Mouse (Mus musculus): Measurements from ENCODE around the gene Npnt. TPM values are rescaled to one million over a fixed set of nuclear protein-coding genes. Genes with fewer than 3 reads are reported as not detected.

Npnt gene
- polyA plus RNA-seq, 1 experiment, result 123 TPM

GRCm38 (mm10) chr3:132940181-132940990 is 9.7 kb downstream of the Npnt start:
- Histone ChIP-seq H3K27me3 (ENCODE audit: control insufficient read depth, insufficient read depth, insufficient read length) (no peaks in the 10 kb centered on the region), H3K4me3 (no peak overlapping the region), H3K36me3 (ENCODE audit: control insufficient read depth, insufficient read depth) (no peaks in the 10 kb centered on the region), H3K79me2 (ENCODE audit: control insufficient read depth, insufficient read depth) (no peaks in the 10 kb centered on the region), H3K4me2 (ENCODE audit: low read depth) (no peak overlapping the region), H3ac (ENCODE audit: control insufficient read depth, insufficient read length) (no peak overlapping the region)
- TF ChIP-seq MAX (IDR thresholded peaks at IDR 0.05; ENCODE audit: low read depth) (no peak), MYOG (IDR thresholded peaks at IDR 0.05; ENCODE audit: control insufficient read depth in 1 of 3, insufficient read depth in 1 of 3, insufficient read length in 2 of 3, low read depth in 2 of 3) (no peak), TCF3 (IDR thresholded peaks at IDR 0.05; ENCODE audit: insufficient read length, low read depth) (no peak), POLR2A (IDR thresholded peaks at IDR 0.05; ENCODE audit: insufficient read length, low read depth) (no peak), POLR2AphosphoS2 (IDR thresholded peaks at IDR 0.05; ENCODE audit: insufficient read length, low read depth) (no peak), CEBPB (IDR thresholded peaks at IDR 0.05; ENCODE audit: insufficient read depth, poor library complexity, severe bottlenecking) (no peak), MYOD1 (IDR thresholded peaks at IDR 0.05; ENCODE audit: control insufficient read depth in 1 of 3, insufficient read length in 2 of 3, low read depth in 2 of 3) (no peak), E2F4 (IDR thresholded peaks at IDR 0.05; ENCODE audit: insufficient read depth) (no peak)

- Histone ChIP-seq H3K4me2 (ENCODE audit: low read depth) (no peak overlapping the region), H3K4me3 (no peak overlapping the region), H3K79me2 (ENCODE audit: control insufficient read depth, insufficient read depth) (no peaks in the 10 kb centered on the region), H3K27me3 (ENCODE audit: control insufficient read depth, insufficient read depth, insufficient read length) (no peaks in the 10 kb centered on the region), H3K36me3 (ENCODE audit: control insufficient read depth, insufficient read depth) (no peaks in the 10 kb centered on the region), H3ac (ENCODE audit: control insufficient read depth, insufficient read length) (no peak overlapping the region)
- TF ChIP-seq E2F4 (IDR thresholded peaks at IDR 0.05; ENCODE audit: insufficient read depth), result no peak
- no peak for TF ChIP-seq SRF (IDR thresholded peaks at IDR 0.05; ENCODE audit: control insufficient read depth, insufficient read length, low read depth)
- no peak for TF ChIP-seq MYOG (IDR thresholded peaks at IDR 0.05; ENCODE audit: control insufficient read depth in 1 of 3, insufficient read depth in 1 of 3, insufficient read length in 2 of 3, low read depth in 2 of 3)
- no peak for TF ChIP-seq TCF3 (IDR thresholded peaks at IDR 0.05; ENCODE audit: insufficient read length, low read depth)
Observed at GRCm38 (mm10) chr3:132939006-132939405, 11.1 kb downstream of the Npnt start.

- TF ChIP-seq POLR2A (IDR thresholded peaks at IDR 0.05; ENCODE audit: insufficient read length, low read depth) (no peak), MYOD1 (IDR thresholded peaks at IDR 0.05; ENCODE audit: control insufficient read depth in 1 of 3, insufficient read length in 2 of 3, low read depth in 2 of 3) (no peak)
- Histone ChIP-seq H3K36me3 (ENCODE audit: control insufficient read depth, insufficient read depth) (no peaks in the 10 kb centered on the region), H3K4me3 (no peak overlapping the region), H3K79me2 (ENCODE audit: control insufficient read depth, insufficient read depth) (no peaks in the 10 kb centered on the region), H3K27me3 (ENCODE audit: control insufficient read depth, insufficient read depth, insufficient read length) (no peaks in the 10 kb centered on the region), H3K4me2 (ENCODE audit: low read depth) (no peak overlapping the region), H3ac (ENCODE audit: control insufficient read depth, insufficient read length) (no peak overlapping the region)
Observed at GRCm38 (mm10) chr3:132934649-132935048, 15.4 kb downstream of the Npnt start.

GRCm38 (mm10) chr3:132931526-132931925 is 18.6 kb downstream of the Npnt start:
- TF ChIP-seq E2F4 (IDR thresholded peaks at IDR 0.05; ENCODE audit: insufficient read depth) (no peak), CEBPB (IDR thresholded peaks at IDR 0.05; ENCODE audit: insufficient read depth, poor library complexity, severe bottlenecking) (no peak), TCF12 (IDR thresholded peaks at IDR 0.05; ENCODE audit: insufficient read depth, poor library complexity, severe bottlenecking) (no peak), USF1 (IDR thresholded peaks at IDR 0.05; ENCODE audit: low read depth) (no peak), MAX (IDR thresholded peaks at IDR 0.05; ENCODE audit: low read depth) (no peak), POLR2AphosphoS2 (IDR thresholded peaks at IDR 0.05; ENCODE audit: insufficient read length, low read depth) (no peak), MYOG (IDR thresholded peaks at IDR 0.05; ENCODE audit: control insufficient read depth in 1 of 3, insufficient read depth in 1 of 3, insufficient read length in 2 of 3, low read depth in 2 of 3) (no peak), TCF3 (IDR thresholded peaks at IDR 0.05; ENCODE audit: insufficient read length, low read depth) (no peak), REST (IDR thresholded peaks at IDR 0.05; ENCODE audit: insufficient read depth, insufficient read length) (no peak), MYOD1 (IDR thresholded peaks at IDR 0.05; ENCODE audit: control insufficient read depth in 1 of 3, insufficient read length in 2 of 3, low read depth in 2 of 3) (no peak), SRF (IDR thresholded peaks at IDR 0.05; ENCODE audit: control insufficient read depth, insufficient read length, low read depth) (no peak), POLR2A (IDR thresholded peaks at IDR 0.05; ENCODE audit: insufficient read length, low read depth) (no peak)
- no peaks in the 10 kb centered on the region for H3K36me3 ChIP-seq (ENCODE audit: control insufficient read depth, insufficient read depth)
- H3ac ChIP-seq (ENCODE audit: control insufficient read depth, insufficient read length), result no peak overlapping the region
- no peak overlapping the region for H3K4me3 ChIP-seq
- no peak overlapping the region for H3K4me2 ChIP-seq (ENCODE audit: low read depth)
- no peaks in the 10 kb centered on the region for H3K79me2 ChIP-seq (ENCODE audit: control insufficient read depth, insufficient read depth)
- H3K27me3 ChIP-seq (ENCODE audit: control insufficient read depth, insufficient read depth, insufficient read length), result no peaks in the 10 kb centered on the region

GRCm38 (mm10) chr3:132929866-132930265 is 20.2 kb downstream of the Npnt start:
- Histone ChIP-seq H3K36me3 (ENCODE audit: control insufficient read depth, insufficient read depth) (no peaks in the 10 kb centered on the region), H3K79me2 (ENCODE audit: control insufficient read depth, insufficient read depth) (no peaks in the 10 kb centered on the region), H3ac (ENCODE audit: control insufficient read depth, insufficient read length) (no peak overlapping the region), H3K4me2 (ENCODE audit: low read depth) (no peak overlapping the region), H3K4me3 (no peak overlapping the region), H3K27me3 (ENCODE audit: control insufficient read depth, insufficient read depth, insufficient read length) (no peaks in the 10 kb centered on the region)
- TF ChIP-seq POLR2AphosphoS2 (IDR thresholded peaks at IDR 0.05; ENCODE audit: insufficient read length, low read depth) (no peak), USF1 (IDR thresholded peaks at IDR 0.05; ENCODE audit: low read depth) (no peak), CEBPB (IDR thresholded peaks at IDR 0.05; ENCODE audit: insufficient read depth, poor library complexity, severe bottlenecking) (no peak), POLR2A (IDR thresholded peaks at IDR 0.05; ENCODE audit: insufficient read length, low read depth) (no peak), MYOD1 (IDR thresholded peaks at IDR 0.05; ENCODE audit: control insufficient read depth in 1 of 3, insufficient read length in 2 of 3, low read depth in 2 of 3) (no peak), MAX (IDR thresholded peaks at IDR 0.05; ENCODE audit: low read depth) (no peak)
